Mouse (Mus musculus): ENCODE results near the gene Pde4b. TPM values are rescaled to one million over a fixed set of nuclear protein-coding genes. Genes with fewer than 3 reads are reported as not detected.

The Pde4b gene
- polyA plus RNA-seq, 1 experiment from 2014 or later = 14.6 TPM

- DNase-seq (ENCODE audit: low spot score) (no peak), ATAC-seq (replicated peaks; ENCODE audit: low FRiP score, low TSS enrichment, low read depth) (no peak)
- no peaks in the 10 kb centered on the region for H3K27me3 ChIP-seq (replicated peaks; ENCODE audit: control insufficient read depth, insufficient read depth, low read length)
- H3K9me3 ChIP-seq (ENCODE audit: control insufficient read depth, low read length) = no peaks in the 10 kb centered on the region
- no peak overlapping the region for H3K27ac ChIP-seq (ENCODE audit: low read depth)
- H3K9ac ChIP-seq (ENCODE audit: low read length) = no peak overlapping the region
- no peak overlapping the region for H3K4me3 ChIP-seq (ENCODE audit: low read depth, low read length)
- whole genome bisulfite sequencing = 83% methylated on average over 2 of the region's 2 CpGs
- no peaks in the 10 kb centered on the region for H3K4me1 ChIP-seq (replicated peaks; ENCODE audit: control insufficient read depth, insufficient read depth, low read length)
- no peak overlapping the region for H3K4me2 ChIP-seq (ENCODE audit: low read length)
- no peaks in the 10 kb centered on the region for H3K36me3 ChIP-seq (ENCODE audit: control insufficient read depth, insufficient read depth, low read length)
Measured at GRCm38 (mm10) chr4:102278958-102279357, 191.6 kb downstream of the Pde4b start.

- Histone ChIP-seq H3K4me1 (replicated peaks; ENCODE audit: control insufficient read depth, insufficient read depth, low read length) (no peaks in the 10 kb centered on the region), H3K9me3 (ENCODE audit: control insufficient read depth, low read length) (no peaks in the 10 kb centered on the region), H3K27ac (ENCODE audit: low read depth) (no peak overlapping the region), H3K4me2 (ENCODE audit: low read length) (no peak overlapping the region), H3K27me3 (replicated peaks; ENCODE audit: control insufficient read depth, insufficient read depth, low read length) (no peaks in the 10 kb centered on the region), H3K4me3 (ENCODE audit: low read depth, low read length) (no peak overlapping the region), H3K36me3 (ENCODE audit: control insufficient read depth, insufficient read depth, low read length) (no peaks in the 10 kb centered on the region), H3K9ac (ENCODE audit: low read length) (no peak overlapping the region)
- WGBS = 87% methylated on average over 6 of the region's 6 CpGs
- no peak for ATAC-seq (replicated peaks; ENCODE audit: low FRiP score, low TSS enrichment, low read depth)
- no peak for DNase-seq (ENCODE audit: low spot score)
Measured at GRCm38 (mm10) chr4:102287172-102287571, 199.8 kb downstream of the Pde4b start.

- Histone ChIP-seq H3K9ac (ENCODE audit: low read length) (no peak overlapping the region), H3K9me3 (ENCODE audit: control insufficient read depth, low read length) (no peaks in the 10 kb centered on the region), H3K4me2 (ENCODE audit: low read length) (no peak overlapping the region), H3K36me3 (ENCODE audit: control insufficient read depth, insufficient read depth, low read length) (no peaks in the 10 kb centered on the region), H3K27me3 (replicated peaks; ENCODE audit: control insufficient read depth, insufficient read depth, low read length) (no peaks in the 10 kb centered on the region), H3K4me3 (ENCODE audit: low read depth, low read length) (no peak overlapping the region), H3K4me1 (replicated peaks; ENCODE audit: control insufficient read depth, insufficient read depth, low read length) (no peaks in the 10 kb centered on the region), H3K27ac (ENCODE audit: low read depth) (no peak overlapping the region)
- ATAC-seq (replicated peaks; ENCODE audit: low FRiP score, low TSS enrichment, low read depth) = no peak
- no peak for DNase-seq (ENCODE audit: low spot score)
- 62% methylated on average over 6 of the region's 6 CpGs for WGBS
Measured at GRCm38 (mm10) chr4:102290052-102290734, 202.8 kb downstream of the Pde4b start.

GRCm38 (mm10) chr4:102297558-102297957 is 210.2 kb downstream of the Pde4b start:
- no peak for DNase-seq (ENCODE audit: low spot score)
- no peak overlapping the region for H3K9ac ChIP-seq (ENCODE audit: low read length)
- H3K9me3 ChIP-seq (ENCODE audit: control insufficient read depth, low read length) = no peaks in the 10 kb centered on the region
- H3K36me3 ChIP-seq (ENCODE audit: control insufficient read depth, insufficient read depth, low read length) = no peaks in the 10 kb centered on the region
- no peaks in the 10 kb centered on the region for H3K27me3 ChIP-seq (replicated peaks; ENCODE audit: control insufficient read depth, insufficient read depth, low read length)
- ATAC-seq (replicated peaks; ENCODE audit: low FRiP score, low TSS enrichment, low read depth) = no peak
- no peaks in the 10 kb centered on the region for H3K4me1 ChIP-seq (replicated peaks; ENCODE audit: control insufficient read depth, insufficient read depth, low read length)
- no peak overlapping the region for H3K27ac ChIP-seq (ENCODE audit: low read depth)
- no peak overlapping the region for H3K4me2 ChIP-seq (ENCODE audit: low read length)
- no peak overlapping the region for H3K4me3 ChIP-seq (ENCODE audit: low read depth, low read length)

- Histone ChIP-seq H3K4me3 (ENCODE audit: low read depth, low read length) (no peak overlapping the region), H3K27me3 (replicated peaks; ENCODE audit: control insufficient read depth, insufficient read depth, low read length) (no peaks in the 10 kb centered on the region), H3K4me1 (replicated peaks; ENCODE audit: control insufficient read depth, insufficient read depth, low read length) (no peaks in the 10 kb centered on the region), H3K4me2 (ENCODE audit: low read length) (no peak overlapping the region), H3K9ac (ENCODE audit: low read length) (no peak overlapping the region), H3K9me3 (ENCODE audit: control insufficient read depth, low read length) (peaks cover 3% of the 10 kb centered on the region; the same call in 1 of the 2 replicates), H3K36me3 (ENCODE audit: control insufficient read depth, insufficient read depth, low read length) (no peaks in the 10 kb centered on the region), H3K27ac (ENCODE audit: low read depth) (no peak overlapping the region)
- DNase-seq (ENCODE audit: low spot score) (no peak), ATAC-seq (replicated peaks; ENCODE audit: low FRiP score, low TSS enrichment, low read depth) (no peak)
- 70% methylated on average over 4 of the region's 4 CpGs for WGBS
Measured at GRCm38 (mm10) chr4:102302568-102302967, 215.2 kb downstream of the Pde4b start.

- ATAC-seq (replicated peaks; ENCODE audit: low FRiP score, low TSS enrichment, low read depth) = no peak
- Histone ChIP-seq H3K27ac (ENCODE audit: low read depth) (no peak overlapping the region), H3K4me3 (ENCODE audit: low read depth, low read length) (no peak overlapping the region), H3K4me2 (ENCODE audit: low read length) (no peak overlapping the region), H3K9me3 (ENCODE audit: control insufficient read depth, low read length) (peaks cover 3% of the 10 kb centered on the region; the same call in 1 of the 2 replicates), H3K4me1 (replicated peaks; ENCODE audit: control insufficient read depth, insufficient read depth, low read length) (no peaks in the 10 kb centered on the region), H3K9ac (ENCODE audit: low read length) (no peak overlapping the region), H3K27me3 (replicated peaks; ENCODE audit: control insufficient read depth, insufficient read depth, low read length) (no peaks in the 10 kb centered on the region), H3K36me3 (ENCODE audit: control insufficient read depth, insufficient read depth, low read length) (no peaks in the 10 kb centered on the region)
- DNase-seq (ENCODE audit: low spot score) = no peak
- WGBS = 79% methylated on average over 4 of the region's 4 CpGs
Measured at GRCm38 (mm10) chr4:102307661-102308297, 220.4 kb downstream of the Pde4b start.

GRCm38 (mm10) chr4:102310630-102311029 is 223.3 kb downstream of the Pde4b start:
- H3K9ac ChIP-seq (ENCODE audit: low read length) = no peak overlapping the region
- H3K4me3 ChIP-seq (ENCODE audit: low read depth, low read length) = no peak overlapping the region
- no peak for DNase-seq (ENCODE audit: low spot score)

GRCm38 (mm10) chr4:102316011-102316410 is 228.7 kb downstream of the Pde4b start:
- Histone ChIP-seq H3K9me3 (ENCODE audit: control insufficient read depth, low read length) (no peaks in the 10 kb centered on the region), H3K4me2 (ENCODE audit: low read length) (no peak overlapping the region), H3K27ac (ENCODE audit: low read depth) (no peak overlapping the region), H3K27me3 (replicated peaks; ENCODE audit: control insufficient read depth, insufficient read depth, low read length) (no peaks in the 10 kb centered on the region), H3K4me1 (replicated peaks; ENCODE audit: control insufficient read depth, insufficient read depth, low read length) (peaks cover 7% of the 10 kb centered on the region; the same call in 1 of the 2 replicates), H3K4me3 (ENCODE audit: low read depth, low read length) (no peak overlapping the region), H3K9ac (ENCODE audit: low read length) (no peak overlapping the region), H3K36me3 (ENCODE audit: control insufficient read depth, insufficient read depth, low read length) (no peaks in the 10 kb centered on the region)
- WGBS = 77% methylated on average over 2 of the region's 2 CpGs
- DNase-seq (ENCODE audit: low spot score) (no peak), ATAC-seq (replicated peaks; ENCODE audit: low FRiP score, low TSS enrichment, low read depth) (no peak)

More at GRCm38 (mm10) chr4:102310630-102311029, 223.3 kb downstream of the Pde4b start:
- Histone ChIP-seq H3K36me3 (ENCODE audit: control insufficient read depth, insufficient read depth, low read length) (no peaks in the 10 kb centered on the region), H3K9me3 (ENCODE audit: control insufficient read depth, low read length) (no peaks in the 10 kb centered on the region), H3K27ac (ENCODE audit: low read depth) (no peak overlapping the region), H3K4me2 (ENCODE audit: low read length) (no peak overlapping the region), H3K27me3 (replicated peaks; ENCODE audit: control insufficient read depth, insufficient read depth, low read length) (no peaks in the 10 kb centered on the region), H3K4me1 (replicated peaks; ENCODE audit: control insufficient read depth, insufficient read depth, low read length) (no peaks in the 10 kb centered on the region)
- ATAC-seq (replicated peaks; ENCODE audit: low FRiP score, low TSS enrichment, low read depth) = no peak

Data from intestine, embryonic 14.5 days (tissue).